ENCODE assay signal across 25 mouse cellular contexts in genomic region chr3:153339940-153340339, GRCm38 (mm10).
"Had no signal": no experiment of that assay in that cellular context is flagged by ENCODE, and none has a peak within 500 bp of the region (broad histone marks: within the 10 kb centered on the region; RNA-seq: fewer than 3 reads in every experiment).

No protein-coding gene starts in this region.

- H3K9me3 ChIP-seq: heart, embryonic 12.5 days; hindbrain, embryonic 10.5 days; hindbrain, embryonic 12.5 days; intestine, embryonic 15.5 days; limb, embryonic 10.5 days; limb, embryonic 12.5 days; liver, embryonic 13.5 days had no signal

- DNase-seq: gastrocnemius, postnatal 14 days; gastrocnemius, postnatal 36 days; heart, adult 2 months; heart, postnatal 10 days; heart, postnatal 4 days; kidney, adult 18-20 months; kidney, adult 8-10 months; kidney, postnatal 10 days; kidney, postnatal 25 days; kidney, postnatal 4 days; liver; liver, embryonic 13.5 days had no signal

- H3K9ac ChIP-seq: heart, embryonic 12.5 days; hindbrain, embryonic 12.5 days; hindbrain, embryonic 14.5 days; intestine, embryonic 15.5 days; limb, embryonic 12.5 days; liver, embryonic 13.5 days had no signal

- H3K4me2 ChIP-seq: heart, embryonic 12.5 days; hindbrain, embryonic 12.5 days; hindbrain, embryonic 14.5 days; intestine, embryonic 15.5 days; limb, embryonic 12.5 days; liver, embryonic 11.5 days; liver, embryonic 13.5 days had no signal

- ATAC-seq: hindbrain, embryonic 16.5 days; inflammation-experienced regulatory T-cells, adult 6 months; intestine, embryonic 15.5 days; intestine, postnatal 0 days had no signal

- H3K4me3 ChIP-seq: heart, adult 2 months; heart, embryonic 12.5 days; hindbrain, embryonic 10.5 days; hindbrain, embryonic 12.5 days; intestine, embryonic 15.5 days; layer of hippocampus, adult 2 months; left cerebral cortex, adult 2 months; limb, embryonic 10.5 days; limb, embryonic 12.5 days; liver, embryonic 13.5 days had no signal

- H3K4me1 ChIP-seq: heart, embryonic 12.5 days; hindbrain, embryonic 10.5 days; hindbrain, embryonic 12.5 days; intestine, embryonic 15.5 days; limb, embryonic 10.5 days; limb, embryonic 12.5 days; liver, embryonic 13.5 days had no signal

- H3K27me3 ChIP-seq: heart, embryonic 12.5 days; hindbrain, embryonic 12.5 days; intestine, embryonic 15.5 days; limb, embryonic 12.5 days; liver, embryonic 13.5 days had no signal

- H3K27ac ChIP-seq: heart, adult 2 months; hindbrain, embryonic 10.5 days; hindbrain, embryonic 12.5 days; hindbrain, embryonic 14.5 days; intestine, embryonic 15.5 days; left cerebral cortex, adult 2 months; limb, embryonic 10.5 days; limb, embryonic 12.5 days; liver, embryonic 13.5 days had no signal

- H3K36me3 ChIP-seq: heart, embryonic 12.5 days; hindbrain, embryonic 10.5 days; hindbrain, embryonic 12.5 days; intestine, embryonic 15.5 days; limb, embryonic 10.5 days; limb, embryonic 12.5 days; liver, embryonic 13.5 days had no signal
